Mouse (Mus musculus) stomach, embryonic 14.5 days (tissue): ENCODE data around the gene Prkar1a. TPM values are rescaled to one million over a fixed set of nuclear protein-coding genes. Genes with fewer than 3 reads are reported as not detected.

Source experiments
- ATAC-seq: fragments of 200-750 bp; cut with Nextera tagmentation; 2 replicates; pipeline ENCODE4 v1.8.0; 2017; ENCODE audit warnings: low read depth, moderate TSS enrichment; ENCODE audit not compliant: insufficient number of reproducible peaks, insufficient read depth, low FRiP score
- H3K27ac ChIP-seq: fragments of 300-500 bp; sonication (generic); 2 replicates; pipeline ENCODE4 v1.5.1; 2014; ENCODE audit warnings: mild to moderate bottlenecking, low read length, moderate library complexity, mixed read lengths
- H3K27me3 ChIP-seq: fragments of 300-500 bp; sonication (generic); 2 replicates; pipeline ENCODE4 v1.6.1; 2014; ENCODE audit warnings: low read length, control low read depth, mixed read lengths; ENCODE audit not compliant: control insufficient read depth, insufficient read depth
- H3K36me3 ChIP-seq: fragments of 300-500 bp; sonication (generic); 2 replicates; pipeline ENCODE4 v1.6.1; 2014; ENCODE audit warnings: mild to moderate bottlenecking, control low read depth, low read length, moderate library complexity, mixed read lengths; ENCODE audit not compliant: control insufficient read depth, insufficient read depth
- H3K4me1 ChIP-seq: fragments of 300-500 bp; sonication (generic); 2 replicates; pipeline ENCODE4 v1.6.1; 2014; ENCODE audit warnings: low read length, control low read depth, mixed read lengths; ENCODE audit not compliant: control insufficient read depth, insufficient read depth
- H3K4me2 ChIP-seq: fragments of 300-500 bp; sonication (generic); replicated peaks from 2 replicates; pipeline ENCODE4 v1.6.1; 2014; ENCODE audit warnings: low read depth, low read length, control low read depth
- H3K4me3 ChIP-seq: fragments of 300-500 bp; sonication (generic); 2 replicates; pipeline ENCODE4 v1.5.1; 2014; ENCODE audit warnings: low read depth, low read length, control low read depth
- H3K9ac ChIP-seq: fragments of 300-500 bp; sonication (generic); replicated peaks from 2 replicates; pipeline ENCODE4 v1.6.1; 2014; ENCODE audit warnings: low read depth, mild to moderate bottlenecking, control low read depth, low read length, moderate library complexity, mixed read lengths
- H3K9me3 ChIP-seq: fragments of 300-500 bp; sonication (generic); 2 replicates; pipeline ENCODE4 v1.6.1; 2016; ENCODE audit warnings: low read depth, low read length, control low read depth; ENCODE audit not compliant: control insufficient read depth
- WGBS: fragments of 180-500 bp; shearing (Covaris S2); extraction: QIAGEN DNeasy Blood & Tissue Kit; methylation state at CpG from one replicate; pipeline ENCODE4 v1.1.7; 2014; 5-methylcytosine and 5-hydroxymethylcytosine counted together
- polyA plus RNA-seq: library from polyadenylated mRNA; unstranded; fragments of >200 nt; fragmentation: Nextera tagmentation; extraction: Ambion mirVana; gene quantifications from 2 replicates; pipeline ENCODE4 v1.2.1, GENCODE M21; 2014

Gene Prkar1a
- polyA plus RNA-seq, 1 experiment from 2014 or later: 340 TPM

DNA sequence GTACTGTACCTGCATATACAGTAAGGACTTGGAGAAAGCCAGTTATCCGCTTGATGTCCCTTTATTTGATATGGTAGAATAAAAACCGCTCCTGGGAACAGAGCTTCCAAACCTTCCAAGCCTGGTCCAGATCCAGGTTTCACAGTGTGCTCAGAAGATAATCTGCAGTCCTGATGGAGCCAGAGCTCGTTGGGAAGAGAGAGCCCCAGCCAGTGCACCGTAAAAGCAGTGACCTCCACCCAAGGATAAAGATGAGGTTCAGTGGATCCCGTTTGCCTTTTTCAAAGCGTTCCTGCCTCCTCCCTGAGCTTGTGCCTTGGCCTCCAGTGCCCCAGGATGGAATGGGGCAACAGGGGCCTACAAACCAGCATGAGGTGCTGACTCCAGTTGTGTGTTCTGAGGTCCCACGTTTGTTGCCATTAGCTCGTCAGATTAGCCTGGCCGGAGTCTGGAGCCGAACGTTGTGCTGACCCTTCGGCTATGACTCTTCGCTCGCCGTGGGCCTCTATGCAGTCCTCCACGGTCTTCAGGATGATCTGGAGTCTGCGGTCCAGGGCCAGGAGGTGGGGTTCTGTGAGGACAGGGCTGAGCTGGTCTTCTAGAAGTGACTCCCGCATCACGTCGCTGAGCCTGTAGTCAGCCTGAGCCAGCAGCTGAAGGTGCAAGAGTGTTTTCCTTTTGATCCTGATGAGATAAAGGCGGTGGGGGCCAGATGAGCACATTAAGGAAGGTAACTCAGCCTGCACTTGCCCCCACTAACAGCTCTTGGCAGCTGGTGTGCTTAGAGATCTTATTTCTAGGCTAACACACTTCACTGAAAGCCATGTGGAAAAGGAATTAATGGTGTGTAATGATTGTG is 23.9 kb downstream of the Prkar1a start:
- Histone ChIP-seq H3K9me3 (no peaks in the 10 kb centered on the region), H3K9ac (no peak overlapping the region), H3K4me3 (no peak overlapping the region), H3K27ac (no peak overlapping the region), H3K27me3 (no peaks in the 10 kb centered on the region), H3K4me2 (no peak overlapping the region), H3K4me1 (no peaks in the 10 kb centered on the region), H3K36me3 (peaks cover 9% of the 10 kb centered on the region)
- WGBS: 66% methylated on average over 21 of the region's 21 CpGs
- ATAC-seq: no peak

GRCm38 (mm10) chr11:109673741-109674140 is 24.5 kb downstream of the Prkar1a start:
- H3K27ac ChIP-seq: no peak overlapping the region
- no peaks in the 10 kb centered on the region for H3K4me1 ChIP-seq
- peaks cover 3% of the 10 kb centered on the region; the same call in 1 of the 2 replicates for H3K36me3 ChIP-seq
- 90% methylated on average over 7 of the region's 7 CpGs for WGBS
- no peaks in the 10 kb centered on the region for H3K9me3 ChIP-seq
- H3K4me3 ChIP-seq: no peak overlapping the region
- no peak overlapping the region for H3K4me2 ChIP-seq
- no peaks in the 10 kb centered on the region for H3K27me3 ChIP-seq
- ATAC-seq: no peak
- no peak overlapping the region for H3K9ac ChIP-seq

DNA sequence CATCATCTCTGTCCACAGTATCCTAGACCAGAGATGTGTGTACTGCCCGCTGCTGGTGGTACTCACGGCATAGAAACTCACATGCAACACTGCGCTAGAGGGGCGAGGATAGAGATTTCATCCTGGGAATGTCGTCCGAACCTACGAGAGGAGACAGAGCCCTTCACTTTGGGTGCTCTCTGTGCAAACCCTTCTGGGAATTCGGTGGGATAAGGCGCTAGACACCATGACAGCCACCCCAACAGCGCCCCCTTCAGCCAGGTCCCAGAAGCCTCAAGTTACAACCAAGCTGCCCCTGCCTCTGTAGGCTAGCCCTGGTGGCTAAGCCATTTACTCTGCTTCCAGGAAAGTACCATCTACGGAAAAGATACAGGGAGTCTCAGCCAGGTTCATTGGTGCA is 25.3 kb downstream of the Prkar1a start:
- no peak overlapping the region for H3K4me2 ChIP-seq
- no peak for ATAC-seq
- 73% methylated on average over 11 of the region's 11 CpGs for WGBS
- H3K27ac ChIP-seq: no peak overlapping the region
- H3K27me3 ChIP-seq: no peaks in the 10 kb centered on the region
- H3K4me3 ChIP-seq: no peak overlapping the region
- no peaks in the 10 kb centered on the region for H3K4me1 ChIP-seq
- H3K9me3 ChIP-seq: no peaks in the 10 kb centered on the region
- no peak overlapping the region for H3K9ac ChIP-seq
- peaks cover 3% of the 10 kb centered on the region; the same call in 1 of the 2 replicates for H3K36me3 ChIP-seq

DNA sequence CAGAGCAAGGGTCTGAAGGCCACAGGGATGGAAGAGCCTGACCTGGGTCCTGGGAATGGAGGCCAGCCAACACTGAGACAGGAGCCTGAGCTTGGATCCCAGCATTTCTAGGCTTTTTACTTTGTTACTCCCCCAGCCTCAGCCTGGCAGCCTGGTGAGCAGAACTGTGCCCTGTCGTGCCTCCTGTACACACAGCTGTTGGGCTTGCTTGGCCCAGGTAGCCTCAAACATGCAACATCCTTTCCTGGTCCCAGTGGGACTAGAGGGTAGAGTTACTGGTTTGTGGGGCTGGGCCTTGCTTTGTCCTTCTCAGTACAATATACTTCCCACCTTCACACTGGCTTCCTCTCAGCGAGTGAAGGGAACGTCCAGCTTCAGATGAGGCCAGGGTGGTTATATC is 26.0 kb downstream of the Prkar1a start:
- Histone ChIP-seq H3K27me3 (no peaks in the 10 kb centered on the region), H3K4me2 (no peak overlapping the region), H3K36me3 (peaks cover 3% of the 10 kb centered on the region; the same call in 1 of the 2 replicates), H3K27ac (no peak overlapping the region), H3K4me3 (no peak overlapping the region), H3K4me1 (no peaks in the 10 kb centered on the region), H3K9ac (no peak overlapping the region), H3K9me3 (no peaks in the 10 kb centered on the region)
- no peak for ATAC-seq
- 87% methylated on average over 3 of the region's 3 CpGs for WGBS

DNA sequence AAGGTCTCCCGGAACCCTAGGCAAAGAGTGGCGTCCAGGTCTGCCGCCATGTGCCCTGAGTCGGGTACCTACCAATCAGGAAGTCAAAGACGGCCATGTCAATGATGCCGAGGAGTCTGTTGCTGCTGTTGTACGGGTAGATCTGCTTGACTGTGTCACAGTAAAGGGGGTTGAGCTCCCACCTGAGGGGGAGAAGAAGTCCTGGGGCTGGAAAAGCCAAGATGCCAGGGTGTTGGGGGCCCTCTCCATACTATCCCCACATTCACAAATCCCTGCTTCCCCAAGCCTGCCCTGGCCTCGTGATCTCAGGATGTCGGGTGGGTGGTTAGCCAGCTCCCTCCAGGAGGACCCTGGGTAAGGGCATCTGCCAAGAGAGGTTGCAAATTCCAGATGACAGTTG is 26.6 kb downstream of the Prkar1a start:
- Histone ChIP-seq H3K4me2 (no peak overlapping the region), H3K4me3 (no peak overlapping the region), H3K4me1 (no peaks in the 10 kb centered on the region), H3K27ac (no peak overlapping the region), H3K9me3 (no peaks in the 10 kb centered on the region), H3K9ac (no peak overlapping the region), H3K36me3 (0 out of 2 replicates have a peak, but pooled peaks cover 3% of the 10 kb centered on the region), H3K27me3 (no peaks in the 10 kb centered on the region)
- WGBS: 88% methylated on average over 9 of the region's 9 CpGs
- no peak for ATAC-seq

DNA sequence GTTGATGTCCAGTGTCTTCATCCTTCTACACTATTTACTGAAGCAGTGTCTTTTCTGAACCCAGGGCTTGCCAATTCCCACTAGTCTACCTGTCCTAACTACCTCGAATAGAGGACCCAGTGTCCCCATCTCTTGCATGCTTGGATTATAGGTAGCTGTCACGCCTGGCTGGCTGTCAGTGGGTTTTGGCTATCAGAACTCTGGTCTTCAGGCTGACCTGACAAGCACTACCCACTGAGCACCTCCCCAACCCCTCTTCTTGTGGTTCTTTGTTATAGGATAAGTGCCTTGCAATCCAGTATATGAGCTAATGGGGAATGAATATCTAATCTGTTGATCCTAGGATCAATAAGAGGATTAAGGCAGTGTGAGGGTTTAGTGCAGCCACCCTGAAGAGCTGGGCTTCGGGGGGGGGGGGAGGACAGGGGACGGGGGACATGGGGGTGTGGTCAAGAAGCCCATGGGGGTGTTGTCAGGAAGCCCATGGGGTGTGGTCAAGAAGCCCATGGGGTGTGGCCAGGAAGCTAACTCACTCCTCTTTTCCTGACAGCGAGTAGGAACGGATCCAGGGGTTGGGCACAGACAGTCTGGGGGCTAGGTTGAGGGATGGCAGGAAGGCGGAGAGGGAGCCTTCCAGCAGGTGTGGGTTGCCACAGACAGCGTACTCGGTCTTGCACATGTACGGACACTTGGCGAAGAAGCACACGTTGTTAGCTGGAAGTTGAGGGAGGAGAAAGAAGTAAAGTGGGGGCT is 27.6 kb downstream of the Prkar1a start:
- H3K9ac ChIP-seq: no peak overlapping the region
- no peak overlapping the region for H3K27ac ChIP-seq
- no peak overlapping the region for H3K4me3 ChIP-seq
- H3K27me3 ChIP-seq: no peaks in the 10 kb centered on the region
- H3K4me1 ChIP-seq: no peaks in the 10 kb centered on the region
- H3K9me3 ChIP-seq: no peaks in the 10 kb centered on the region
- no peak for ATAC-seq
- 70% methylated on average over 12 of the region's 12 CpGs for WGBS
- no peak overlapping the region for H3K4me2 ChIP-seq
- 0 out of 2 replicates have a peak, but pooled peaks cover 2% of the 10 kb centered on the region for H3K36me3 ChIP-seq

DNA sequence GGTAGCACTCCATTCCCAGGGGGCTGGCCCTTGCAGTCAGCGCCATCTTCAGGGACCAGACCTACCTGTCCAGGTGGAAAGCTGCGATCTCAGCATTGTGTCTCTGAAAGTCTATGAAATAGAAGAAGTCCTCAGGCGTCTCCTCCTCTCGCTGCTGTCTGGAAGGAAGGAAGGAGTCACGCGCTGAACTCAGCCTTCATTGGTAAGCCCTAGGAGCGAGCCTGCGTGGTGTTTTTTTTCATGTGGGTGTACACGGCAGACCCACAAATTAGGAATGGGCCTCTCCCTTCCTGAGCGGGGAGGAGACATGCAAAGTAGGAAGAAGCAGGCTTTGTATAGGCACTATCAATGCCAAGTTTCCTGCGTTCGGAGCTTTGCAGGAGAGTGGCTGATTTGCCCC is 29.1 kb downstream of the Prkar1a start:
- H3K27me3 ChIP-seq: no peaks in the 10 kb centered on the region
- H3K4me3 ChIP-seq: no peak overlapping the region
- no peaks in the 10 kb centered on the region for H3K4me1 ChIP-seq
- 75% methylated on average over 12 of the region's 12 CpGs for WGBS
- no peak overlapping the region for H3K4me2 ChIP-seq
- H3K36me3 ChIP-seq: no peaks in the 10 kb centered on the region
- no peak for ATAC-seq
- no peak overlapping the region for H3K27ac ChIP-seq
- no peaks in the 10 kb centered on the region for H3K9me3 ChIP-seq
- H3K9ac ChIP-seq: no peak overlapping the region

- H3K27ac ChIP-seq: no peak overlapping the region
- no peak overlapping the region for H3K4me2 ChIP-seq
- no peaks in the 10 kb centered on the region for H3K27me3 ChIP-seq
- H3K4me1 ChIP-seq: no peaks in the 10 kb centered on the region
- no peaks in the 10 kb centered on the region for H3K36me3 ChIP-seq
- no peak for ATAC-seq
- WGBS: 64% methylated on average over 9 of the region's 9 CpGs
- no peak overlapping the region for H3K4me3 ChIP-seq
- no peak overlapping the region for H3K9ac ChIP-seq
- no peaks in the 10 kb centered on the region for H3K9me3 ChIP-seq
Measured at GRCm38 (mm10) chr11:109680934-109681333, 31.7 kb downstream of the Prkar1a start.
